Mouse (Mus musculus): ENCODE data around the gene Dhx58.

The Dhx58 gene

GRCm38 (mm10) chr11:100721776-100722492, 17.9 kb upstream of the Dhx58 start:
- in situ Hi-C loops (cut with MboI, MseI) = no loop called here

- in situ Hi-C loops (cut with MboI, MseI) = no loop called here
Measured at GRCm38 (mm10) chr11:100721254-100721653, 17.2 kb upstream of the Dhx58 start.

GRCm38 (mm10) chr11:100720345-100720744, 16.3 kb upstream of the Dhx58 start:
- in situ Hi-C loops (cut with MboI, MseI) = no loop called here

GRCm38 (mm10) chr11:100719893-100720292, 15.8 kb upstream of the Dhx58 start:
- in situ Hi-C loops (cut with MboI, MseI) = no loop called here

GRCm38 (mm10) chr11:100719312-100719711, 15.2 kb upstream of the Dhx58 start:
- in situ Hi-C loops (cut with MboI, MseI) = no loop called here

- in situ Hi-C loops (cut with MboI, MseI) = no loop called here
Measured at GRCm38 (mm10) chr11:100718866-100719265, 14.8 kb upstream of the Dhx58 start.

- in situ Hi-C loops (cut with MboI, MseI) = no loop called here
Measured at GRCm38 (mm10) chr11:100718462-100718861, 14.4 kb upstream of the Dhx58 start.

- in situ Hi-C loops (cut with MboI, MseI) = no loop called here
Measured at GRCm38 (mm10) chr11:100716649-100717048, 12.6 kb upstream of the Dhx58 start.

- in situ Hi-C loops (cut with MboI, MseI) = no loop called here
Measured at GRCm38 (mm10) chr11:100714948-100715347, 10.9 kb upstream of the Dhx58 start.

- in situ Hi-C loops (cut with MboI, MseI) = no loop called here
Measured at GRCm38 (mm10) chr11:100714534-100714915, 10.5 kb upstream of the Dhx58 start.

GRCm38 (mm10) chr11:100713735-100714533, 9.9 kb upstream of the Dhx58 start, which contains the start of gene Hspb9:
Hspb9 (plus strand) TSS chr11:100713850.
- in situ Hi-C loops (cut with MboI, MseI) = no loop called here

- in situ Hi-C loops (cut with MboI, MseI) = no loop called here
Measured at GRCm38 (mm10) chr11:100713174-100713573, 9.1 kb upstream of the Dhx58 start.

GRCm38 (mm10) chr11:100711783-100712615, 7.9 kb upstream of the Dhx58 start, which contains the start of gene Kat2a:
Kat2a (minus strand) TSS chr11:100712465.
- in situ Hi-C loops (cut with MboI, MseI) = no loop called here

- in situ Hi-C loops (cut with MboI, MseI) = no loop called here
Measured at GRCm38 (mm10) chr11:100710977-100711376, 6.9 kb upstream of the Dhx58 start.

- in situ Hi-C loops (cut with MboI, MseI) = no loop called here
Measured at GRCm38 (mm10) chr11:100710528-100710927, 6.5 kb upstream of the Dhx58 start.

- in situ Hi-C loops (cut with MboI, MseI) = loop anchor here (5.0 kb wide), 1 partner anchor 137 kb away; the partner anchor contains the start of gene Cnp
Measured at GRCm38 (mm10) chr11:100709201-100709810, 5.2 kb upstream of the Dhx58 start.

- in situ Hi-C loops (cut with MboI, MseI) = loop anchor here (5.0 kb wide), 1 partner anchor 133 kb away; the partner anchor contains the start of gene Cnp
Measured at GRCm38 (mm10) chr11:100705095-100705747, 1.1 kb upstream of the Dhx58 start.

- in situ Hi-C loops (cut with MboI, MseI) = no loop called here
Measured at GRCm38 (mm10) chr11:100703366-100703765, 705 bp downstream of the Dhx58 start.

GRCm38 (mm10) chr11:100702906-100703305, 1.2 kb downstream of the Dhx58 start:
- in situ Hi-C loops (cut with MboI, MseI) = no loop called here

GRCm38 (mm10) chr11:100702081-100702851, 1.8 kb downstream of the Dhx58 start:
- in situ Hi-C loops (cut with MboI, MseI) = no loop called here

Measured in T-helper 2 cell (primary cell).